Mouse (Mus musculus) heart, adult 10 weeks (tissue): ENCODE measurements around the gene Krt86. TPM values are rescaled to one million over a fixed set of nuclear protein-coding genes. Genes with fewer than 3 reads are reported as not detected.

Experiments
- polyA plus RNA-seq: library from polyadenylated mRNA; stranded (reverse); fragments of 350-450 nt; fragmentation: Illumina TruSeq; extraction: RNeasy Lipid Tissue Mini Kit (QIAGEN cat#74804); gene quantifications from one replicate; pipeline ENCODE4 v1.2.3, GENCODE M21; 2014; ENCODE audit warnings: low read depth, low replicate concordance

Krt86 gene
- not detected for polyA plus RNA-seq

GRCm38 (mm10) chr15:101472952-101473528 is at the start of gene Krt86:
Gene Krt86 (plus strand): TSS chr15:101473478.

GRCm38 (mm10) chr15:101438555-101438954 is 34.7 kb upstream of the Krt86 start, which contains the start of gene Krt87:
Gene Krt87 (minus strand): TSS chr15:101438804.

GRCm38 (mm10) chr15:101447444-101447843 is 25.8 kb upstream of the Krt86 start, which contains the start of gene Krt88:
Gene Krt88 (plus strand): TSS chr15:101447744.

GRCm38 (mm10) chr15:101463651-101464050 is 9.6 kb upstream of the Krt86 start, which contains the start of gene Krt81:
Gene Krt81 (minus strand): TSS chr15:101463751.

GRCm38 (mm10) chr15:101491431-101491830 is 18.2 kb downstream of the Krt86 start, which contains the start of gene Krt83:
Gene Krt83 (minus strand): TSS chr15:101491512.

GRCm38 (mm10) chr15:101517161-101517560 is 43.9 kb downstream of the Krt86 start, which contains the start of gene Gm49425:
Gene Gm49425 (minus strand): TSS chr15:101517261.

Other genes starting within 250 kb of the Krt86 start
- 5.7 TPM for gene Grasp, start 249.3 kb upstream of the Krt86 start, polyA plus RNA-seq
- 58.5 TPM for gene Nr4a1, start 219.2 kb upstream of the Krt86 start, polyA plus RNA-seq
- 19.5 TPM for gene Atg101, start 189.2 kb upstream of the Krt86 start, polyA plus RNA-seq
- 1.1 TPM for gene 6030408B16Rik, start 180.3 kb upstream of the Krt86 start, polyA plus RNA-seq
- gene Krt80, start 103.3 kb upstream of the Krt86 start, polyA plus RNA-seq: 1.9 TPM
- gene Krt7, start 62.4 kb upstream of the Krt86 start, polyA plus RNA-seq: 2.1 TPM
- gene Krt87, start 34.7 kb upstream of the Krt86 start, polyA plus RNA-seq: not detected
- gene Krt88, start 25.7 kb upstream of the Krt86 start, polyA plus RNA-seq: not detected
- gene Krt81, start 9.7 kb upstream of the Krt86 start, polyA plus RNA-seq: not detected
- not detected for gene Krt83, start 18.0 kb downstream of the Krt86 start, polyA plus RNA-seq
- gene Gm49425, start 43.8 kb downstream of the Krt86 start, polyA plus RNA-seq: not detected
- gene Krt84, start 59.3 kb downstream of the Krt86 start, polyA plus RNA-seq: not detected
- not detected for gene Krt82, start 77.2 kb downstream of the Krt86 start, polyA plus RNA-seq
- gene Krt90, start 89.5 kb downstream of the Krt86 start, polyA plus RNA-seq: not detected
- not detected for gene Krt75, start 100.4 kb downstream of the Krt86 start, polyA plus RNA-seq
- gene Gm5414, start 154.7 kb downstream of the Krt86 start, polyA plus RNA-seq: not detected
- gene Gm5478, start 173.9 kb downstream of the Krt86 start, polyA plus RNA-seq: not detected
- gene Krt6b, start 206.8 kb downstream of the Krt86 start, polyA plus RNA-seq: not detected
- gene Krt6a, start 220.8 kb downstream of the Krt86 start, polyA plus RNA-seq: not detected
- not detected for gene Krt5, start 239.4 kb downstream of the Krt86 start, polyA plus RNA-seq